Mouse (Mus musculus): ENCODE measurements around the gene Ccdc141. TPM values are rescaled to one million over a fixed set of nuclear protein-coding genes. Genes with fewer than 3 reads are reported as not detected.
"Not testable (repeated sequence)": the region's sequence is repeated elsewhere in the genome, so short reads cannot be mapped to it uniquely, and the experiment has no call there.

The Ccdc141 gene
- polyA plus RNA-seq, 1 experiment from 2014 or later, result 10.7 TPM

DNA sequence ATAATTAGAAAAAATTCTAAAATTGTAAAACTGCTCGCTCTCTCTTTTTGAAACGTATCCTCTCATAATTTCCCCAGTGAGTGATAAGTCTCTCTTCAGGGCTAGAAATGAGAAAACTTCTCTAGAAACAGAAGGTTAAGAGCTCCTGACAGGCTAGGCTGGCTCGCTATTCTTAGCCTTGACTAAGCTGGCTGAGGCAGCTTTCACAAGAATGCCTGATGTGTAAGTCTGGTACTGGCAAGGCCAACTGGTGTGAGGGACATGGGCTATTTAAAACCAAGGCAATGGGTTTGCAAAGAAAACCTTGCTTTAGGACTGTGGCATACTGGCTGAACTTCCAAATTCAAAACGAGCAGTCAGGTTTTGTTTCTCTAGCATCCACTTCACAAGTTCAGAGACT, 136.3 kb downstream of the Ccdc141 start:
- H3K27ac ChIP-seq, result no peak overlapping the region
- no peaks in the 10 kb centered on the region for H3K36me3 ChIP-seq (replicated peaks; ENCODE audit: control insufficient read depth, insufficient read depth)
- 93% methylated on average over 4 of the region's 4 CpGs for WGBS
- no peaks in the 10 kb centered on the region for H3K4me1 ChIP-seq (replicated peaks; ENCODE audit: control insufficient read depth, insufficient read depth, low read length)
- H3K9ac ChIP-seq, result no peak overlapping the region
- H3K27me3 ChIP-seq (ENCODE audit: control insufficient read depth, insufficient read depth, low read length), result no peaks in the 10 kb centered on the region
- ATAC-seq (ENCODE audit: low FRiP score) (no peak), DNase-seq (ENCODE audit: low spot score) (no peak)
- no peaks in the 10 kb centered on the region for H3K9me3 ChIP-seq (ENCODE audit: control insufficient read depth, low read length)
- no peak overlapping the region for H3K4me3 ChIP-seq (replicated peaks; ENCODE audit: low read length)
- H3K4me2 ChIP-seq (replicated peaks), result no peak overlapping the region

DNA sequence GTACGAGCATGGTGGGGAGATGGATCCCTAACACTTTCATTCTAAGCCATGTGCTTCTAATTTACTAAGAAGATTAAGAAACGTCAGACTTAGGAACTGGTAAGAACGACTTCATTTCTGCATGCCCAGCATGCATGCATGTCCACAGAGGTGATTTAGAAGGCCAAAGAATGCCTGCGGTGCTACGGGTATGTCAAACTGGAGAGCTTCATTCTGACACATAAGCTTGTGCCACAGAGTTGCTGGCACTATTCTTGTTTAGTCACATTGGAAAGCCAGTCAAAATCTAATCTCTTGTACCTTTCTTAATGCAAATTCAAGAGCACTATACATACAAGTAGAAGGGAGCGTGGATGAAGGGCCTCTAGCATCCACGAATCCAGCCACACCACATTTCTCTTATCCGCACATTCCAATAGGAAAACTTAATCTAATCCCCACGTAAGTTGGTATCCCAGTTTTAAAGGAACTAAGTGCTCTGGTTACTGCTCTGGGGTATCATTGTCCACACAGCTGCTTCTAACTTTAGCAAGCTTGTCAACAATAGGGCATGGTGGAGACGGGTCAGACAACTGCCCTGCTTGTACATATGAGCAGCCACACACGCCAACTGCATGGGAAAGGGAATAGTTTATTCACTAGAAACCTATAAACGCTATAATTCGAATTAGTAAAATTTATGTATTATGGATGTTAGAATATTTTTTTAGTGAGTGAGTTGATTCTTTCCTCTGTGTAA, 136.9 kb downstream of the Ccdc141 start:
- Histone ChIP-seq H3K9ac (no peak overlapping the region), H3K9me3 (ENCODE audit: control insufficient read depth, low read length) (no peaks in the 10 kb centered on the region), H3K27ac (no peak overlapping the region), H3K4me2 (replicated peaks) (no peak overlapping the region), H3K4me1 (replicated peaks; ENCODE audit: control insufficient read depth, insufficient read depth, low read length) (no peaks in the 10 kb centered on the region), H3K36me3 (replicated peaks; ENCODE audit: control insufficient read depth, insufficient read depth) (no peaks in the 10 kb centered on the region), H3K27me3 (ENCODE audit: control insufficient read depth, insufficient read depth, low read length) (no peaks in the 10 kb centered on the region), H3K4me3 (replicated peaks; ENCODE audit: low read length) (no peak overlapping the region)
- 90% methylated on average over 13 of the region's 13 CpGs for WGBS
- DNase-seq (ENCODE audit: low spot score) (no peak), ATAC-seq (ENCODE audit: low FRiP score) (no peak)

- Histone ChIP-seq H3K4me2 (replicated peaks) (no peak overlapping the region), H3K9ac (no peak overlapping the region), H3K9me3 (ENCODE audit: control insufficient read depth, low read length) (no peaks in the 10 kb centered on the region), H3K36me3 (replicated peaks; ENCODE audit: control insufficient read depth, insufficient read depth) (no peaks in the 10 kb centered on the region), H3K27me3 (ENCODE audit: control insufficient read depth, insufficient read depth, low read length) (no peaks in the 10 kb centered on the region), H3K27ac (no peak overlapping the region), H3K4me3 (replicated peaks; ENCODE audit: low read length) (no peak overlapping the region), H3K4me1 (replicated peaks; ENCODE audit: control insufficient read depth, insufficient read depth, low read length) (no peaks in the 10 kb centered on the region)
- DNase-seq (ENCODE audit: low spot score) (no peak), ATAC-seq (ENCODE audit: low FRiP score) (no peak)
- WGBS, result 89% methylated on average over 2 of the region's 2 CpGs
These were observed 149.8 kb downstream of the Ccdc141 start for GRCm38 (mm10) chr2:77020649-77021048.

- 64% methylated on average over 4 of the region's 4 CpGs for WGBS
- H3K27ac ChIP-seq, result no peak overlapping the region
- no peaks in the 10 kb centered on the region for H3K27me3 ChIP-seq (ENCODE audit: control insufficient read depth, insufficient read depth, low read length)
- H3K4me1 ChIP-seq (replicated peaks; ENCODE audit: control insufficient read depth, insufficient read depth, low read length), result no peaks in the 10 kb centered on the region
- H3K36me3 ChIP-seq (replicated peaks; ENCODE audit: control insufficient read depth, insufficient read depth), result no peaks in the 10 kb centered on the region
- H3K4me2 ChIP-seq (replicated peaks), result no peak overlapping the region
- H3K9me3 ChIP-seq (ENCODE audit: control insufficient read depth, low read length), result no peaks in the 10 kb centered on the region
- DNase-seq (ENCODE audit: low spot score) (no peak), ATAC-seq (ENCODE audit: low FRiP score) (no peak)
- H3K4me3 ChIP-seq (replicated peaks; ENCODE audit: low read length), result no peak overlapping the region
- H3K9ac ChIP-seq, result no peak overlapping the region
These were observed 152.7 kb downstream of the Ccdc141 start for GRCm38 (mm10) chr2:77017735-77018134.

DNA sequence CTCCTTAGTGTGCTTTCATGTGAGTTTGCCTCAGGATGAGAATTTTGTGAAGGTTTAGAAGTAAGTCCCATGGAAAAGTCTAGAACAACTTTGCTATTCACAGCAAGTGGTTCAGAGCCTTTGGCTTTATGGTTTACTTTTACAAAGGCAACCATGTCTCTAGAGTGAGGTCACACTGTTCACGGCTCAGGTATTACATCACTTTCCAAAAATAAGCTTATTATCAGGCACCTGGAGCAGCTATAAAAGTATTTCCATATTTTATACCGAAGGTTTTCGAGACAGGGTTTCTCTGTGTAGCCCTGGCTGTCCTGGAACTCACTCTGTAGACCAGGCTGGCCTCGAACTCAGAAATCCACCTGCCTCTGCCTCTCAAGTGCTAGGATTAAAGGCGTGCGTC, 157.0 kb downstream of the Ccdc141 start:
- not testable (repeated sequence) for H3K27me3 ChIP-seq (ENCODE audit: control insufficient read depth, insufficient read depth, low read length); H3K9me3 ChIP-seq (ENCODE audit: control insufficient read depth, low read length); H3K4me2 ChIP-seq (replicated peaks); H3K27ac ChIP-seq; ATAC-seq (ENCODE audit: low FRiP score); H3K9ac ChIP-seq; H3K4me1 ChIP-seq (replicated peaks; ENCODE audit: control insufficient read depth, insufficient read depth, low read length); DNase-seq (ENCODE audit: low spot score); H3K4me3 ChIP-seq (replicated peaks; ENCODE audit: low read length); H3K36me3 ChIP-seq (replicated peaks; ENCODE audit: control insufficient read depth, insufficient read depth)
- WGBS, result 95% methylated on average over 6 of the region's 6 CpGs

- ATAC-seq (ENCODE audit: low FRiP score) (no peak), DNase-seq (ENCODE audit: low spot score) (no peak)
- Histone ChIP-seq H3K4me1 (replicated peaks; ENCODE audit: control insufficient read depth, insufficient read depth, low read length) (no peaks in the 10 kb centered on the region), H3K27ac (no peak overlapping the region), H3K27me3 (ENCODE audit: control insufficient read depth, insufficient read depth, low read length) (no peaks in the 10 kb centered on the region), H3K9me3 (ENCODE audit: control insufficient read depth, low read length) (no peaks in the 10 kb centered on the region), H3K4me2 (replicated peaks) (no peak overlapping the region), H3K36me3 (replicated peaks; ENCODE audit: control insufficient read depth, insufficient read depth) (no peaks in the 10 kb centered on the region), H3K4me3 (replicated peaks; ENCODE audit: low read length) (no peak overlapping the region), H3K9ac (no peak overlapping the region)
- WGBS, result 57% methylated on average over 5 of the region's 5 CpGs
These were observed 158.5 kb downstream of the Ccdc141 start for GRCm38 (mm10) chr2:77011981-77012380.

DNA sequence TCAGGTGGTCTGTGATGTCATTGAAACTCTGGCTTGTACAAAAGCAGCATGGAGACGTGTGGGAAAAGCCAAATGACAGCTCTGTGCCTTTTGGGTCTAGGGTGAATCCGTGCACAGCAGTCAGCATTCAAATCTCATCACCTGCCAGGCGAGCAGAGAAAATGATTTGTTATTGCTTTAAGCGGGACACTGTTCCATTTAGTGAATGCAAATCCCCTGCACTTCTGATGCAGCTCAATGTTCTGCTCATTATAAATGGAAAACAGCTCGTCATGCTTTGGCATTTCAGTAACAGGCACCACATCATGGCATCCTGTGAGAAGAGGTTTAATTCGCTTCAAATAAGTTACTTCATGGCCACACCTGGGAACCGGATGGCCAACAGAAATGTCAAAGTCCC, 163.4 kb downstream of the Ccdc141 start:
- no peak overlapping the region for H3K4me2 ChIP-seq (replicated peaks)
- no peaks in the 10 kb centered on the region for H3K4me1 ChIP-seq (replicated peaks; ENCODE audit: control insufficient read depth, insufficient read depth, low read length)
- no peaks in the 10 kb centered on the region for H3K27me3 ChIP-seq (ENCODE audit: control insufficient read depth, insufficient read depth, low read length)
- no peak overlapping the region for H3K27ac ChIP-seq
- no peaks in the 10 kb centered on the region for H3K36me3 ChIP-seq (replicated peaks; ENCODE audit: control insufficient read depth, insufficient read depth)
- H3K4me3 ChIP-seq (replicated peaks; ENCODE audit: low read length), result no peak overlapping the region
- no peak overlapping the region for H3K9ac ChIP-seq
- DNase-seq (ENCODE audit: low spot score) (no peak), ATAC-seq (ENCODE audit: low FRiP score) (no peak)
- H3K9me3 ChIP-seq (ENCODE audit: control insufficient read depth, low read length), result no peaks in the 10 kb centered on the region
- WGBS, result 53% methylated on average over 7 of the region's 7 CpGs

GRCm38 (mm10) chr2:77003148-77003547, 167.3 kb downstream of the Ccdc141 start:
- Histone ChIP-seq H3K27me3 (ENCODE audit: control insufficient read depth, insufficient read depth, low read length) (no peaks in the 10 kb centered on the region), H3K4me2 (replicated peaks) (no peak overlapping the region), H3K4me3 (replicated peaks; ENCODE audit: low read length) (no peak overlapping the region), H3K36me3 (replicated peaks; ENCODE audit: control insufficient read depth, insufficient read depth) (no peaks in the 10 kb centered on the region), H3K27ac (no peak overlapping the region), H3K9me3 (ENCODE audit: control insufficient read depth, low read length) (no peaks in the 10 kb centered on the region), H3K4me1 (replicated peaks; ENCODE audit: control insufficient read depth, insufficient read depth, low read length) (no peaks in the 10 kb centered on the region), H3K9ac (no peak overlapping the region)
- ATAC-seq (ENCODE audit: low FRiP score) (no peak), DNase-seq (ENCODE audit: low spot score) (no peak)
- WGBS, result 81% methylated on average over 2 of the region's 2 CpGs

DNA sequence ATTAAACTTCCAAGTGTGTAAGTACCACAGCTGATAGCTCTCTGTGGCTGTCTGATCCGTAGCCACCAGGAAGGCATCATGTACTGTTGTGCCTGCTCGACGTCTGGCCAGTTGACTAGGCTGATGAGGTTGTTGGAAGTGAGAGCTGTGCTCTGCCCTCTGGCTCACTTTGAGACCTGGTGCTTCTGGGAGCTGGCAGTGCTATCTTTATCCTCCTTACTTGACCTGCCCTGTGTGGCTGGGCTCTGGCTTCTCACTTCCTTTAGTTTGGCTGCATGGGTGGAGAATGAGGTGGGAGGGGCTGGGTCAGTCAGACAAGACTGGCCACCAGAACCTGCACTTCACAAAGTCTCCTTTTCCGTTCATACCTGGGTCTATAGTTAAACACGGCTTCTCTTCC, 172.1 kb downstream of the Ccdc141 start:
- no peak for ATAC-seq (ENCODE audit: low FRiP score)
- no peak overlapping the region for H3K9ac ChIP-seq
- H3K36me3 ChIP-seq (replicated peaks; ENCODE audit: control insufficient read depth, insufficient read depth), result no peaks in the 10 kb centered on the region
- no peak overlapping the region for H3K4me2 ChIP-seq (replicated peaks)
- no peaks in the 10 kb centered on the region for H3K27me3 ChIP-seq (ENCODE audit: control insufficient read depth, insufficient read depth, low read length)
- no peak overlapping the region for H3K27ac ChIP-seq
- H3K9me3 ChIP-seq (ENCODE audit: control insufficient read depth, low read length), result no peaks in the 10 kb centered on the region
- H3K4me1 ChIP-seq (replicated peaks; ENCODE audit: control insufficient read depth, insufficient read depth, low read length), result no peaks in the 10 kb centered on the region
- DNase-seq (ENCODE audit: low spot score), result no peak
- H3K4me3 ChIP-seq (replicated peaks; ENCODE audit: low read length), result no peak overlapping the region
- WGBS, result 82% methylated on average over 5 of the region's 5 CpGs
